Mouse (Mus musculus): ENCODE results near the gene Plekhm1.

Gene Plekhm1

DNA sequence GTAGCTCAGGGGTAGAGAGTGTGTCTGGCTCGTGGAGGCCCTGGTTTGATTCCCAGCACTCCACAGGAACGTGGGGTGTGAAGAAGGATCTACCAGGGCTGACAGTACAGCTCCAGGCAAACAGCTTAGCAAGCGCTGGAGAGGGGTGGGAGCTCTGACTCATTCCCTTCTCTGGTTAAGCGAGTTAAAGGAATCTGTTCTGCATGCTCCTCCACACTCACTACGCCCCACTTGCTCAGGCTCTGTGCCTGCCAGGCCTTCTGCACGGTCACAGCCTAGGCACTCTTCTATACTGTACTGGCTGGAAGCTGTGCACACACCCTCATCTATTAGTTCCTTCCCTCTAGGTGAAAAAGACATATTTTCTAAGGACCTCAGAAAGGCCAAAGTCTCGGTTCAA is 18.5 kb downstream of the Plekhm1 start:
- DNase-seq (ENCODE audit: low spot score) = no peak

GRCm38 (mm10) chr11:103387870-103388526 is 24.5 kb downstream of the Plekhm1 start:
- DNase-seq (ENCODE audit: low spot score) = no peak

GRCm38 (mm10) chr11:103386827-103387226 is 25.7 kb downstream of the Plekhm1 start:
- no peak for DNase-seq (ENCODE audit: low spot score)

DNA sequence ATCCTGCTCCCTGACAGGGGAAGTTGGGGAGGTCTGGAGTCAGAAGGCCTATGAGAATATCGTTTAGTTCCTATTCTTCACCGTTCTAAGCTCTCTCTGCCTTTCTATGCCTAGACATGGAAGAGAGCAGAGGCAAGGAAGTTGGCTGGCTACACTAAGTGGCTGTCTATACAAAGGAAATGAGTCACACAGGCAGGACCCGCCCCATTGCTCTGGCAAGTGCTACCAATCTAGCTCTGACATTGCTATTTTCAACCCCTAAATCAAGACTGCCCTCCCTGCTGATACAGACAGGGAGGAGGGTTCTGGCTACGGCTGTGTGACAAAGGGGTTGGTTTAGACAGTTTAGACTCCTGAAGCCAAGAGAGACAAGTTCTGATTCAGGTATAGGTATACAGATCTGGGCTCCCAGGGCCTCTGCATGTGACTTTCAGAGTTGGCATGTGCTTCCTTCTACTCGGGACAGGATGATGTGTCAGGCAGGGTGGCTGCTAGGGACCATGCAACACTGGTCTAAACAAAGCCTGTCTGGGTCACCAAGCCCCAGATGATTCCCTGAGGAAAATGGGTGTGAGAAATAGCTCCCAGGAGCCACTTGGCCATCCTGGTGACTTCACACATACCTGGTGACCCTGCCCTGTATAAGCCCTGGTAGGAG is 30.4 kb downstream of the Plekhm1 start:
- no peak for DNase-seq (ENCODE audit: low spot score)

DNA sequence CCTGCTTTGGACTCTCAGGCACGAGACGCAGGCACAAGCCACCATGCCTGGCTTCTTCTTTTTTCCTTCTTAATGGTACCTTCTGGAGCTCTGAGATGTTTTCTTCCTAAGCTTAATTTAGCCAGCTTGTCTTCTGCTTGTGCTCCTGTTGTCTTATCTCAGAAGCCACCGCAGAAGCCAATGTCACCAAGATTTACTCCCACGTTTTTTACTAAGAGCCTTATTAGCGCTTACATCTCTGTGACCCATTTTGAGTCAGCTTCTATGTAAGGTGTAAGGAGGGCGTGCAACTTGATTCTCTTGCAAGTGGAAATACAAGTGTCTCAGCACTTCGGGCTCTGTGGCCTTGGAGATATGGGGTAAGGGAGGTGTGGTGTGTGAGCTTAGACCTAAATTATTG is 31.0 kb downstream of the Plekhm1 start:
- DNase-seq (ENCODE audit: low spot score) = no peak

DNA sequence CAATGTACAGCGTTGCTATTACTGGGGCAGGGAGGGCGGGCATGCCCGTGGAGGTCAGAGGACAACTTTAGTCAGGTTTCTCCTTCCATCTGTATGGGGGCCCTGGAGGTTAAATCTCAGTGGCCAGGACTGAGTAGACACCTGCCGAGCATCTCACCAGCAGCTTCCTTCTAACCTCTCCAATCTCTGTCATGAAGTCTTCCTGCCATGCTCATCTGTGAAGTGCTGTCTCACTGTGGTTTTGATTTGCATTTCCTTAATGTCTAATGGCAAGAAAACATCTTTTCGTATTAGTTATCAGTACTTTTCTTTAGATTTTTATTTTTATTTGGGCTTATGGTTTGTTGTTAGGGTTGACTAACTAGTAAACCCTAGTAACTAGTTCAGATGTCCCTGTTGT is 32.0 kb downstream of the Plekhm1 start:
- no peak for DNase-seq (ENCODE audit: low spot score)

DNA sequence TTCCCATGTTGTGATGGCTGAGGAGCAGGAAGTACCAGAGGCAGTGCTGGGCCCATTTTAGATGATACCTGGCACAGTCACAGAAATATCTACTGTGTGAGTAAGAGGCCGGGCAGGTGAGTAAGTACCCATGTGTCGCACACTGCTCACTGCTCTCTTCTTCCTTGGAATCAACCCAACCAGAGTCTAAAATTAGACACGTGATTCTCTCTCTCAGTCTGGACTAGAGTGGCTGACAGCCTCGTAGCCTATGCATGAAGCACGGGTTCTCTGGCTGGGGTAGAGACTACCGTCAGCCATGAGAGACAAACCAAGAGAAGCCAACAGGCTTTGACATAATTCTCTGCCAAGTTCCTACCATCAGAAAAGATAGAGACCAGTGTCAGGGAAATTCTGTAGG is 34.1 kb downstream of the Plekhm1 start:
- no peak for DNase-seq (ENCODE audit: low spot score)

DNA sequence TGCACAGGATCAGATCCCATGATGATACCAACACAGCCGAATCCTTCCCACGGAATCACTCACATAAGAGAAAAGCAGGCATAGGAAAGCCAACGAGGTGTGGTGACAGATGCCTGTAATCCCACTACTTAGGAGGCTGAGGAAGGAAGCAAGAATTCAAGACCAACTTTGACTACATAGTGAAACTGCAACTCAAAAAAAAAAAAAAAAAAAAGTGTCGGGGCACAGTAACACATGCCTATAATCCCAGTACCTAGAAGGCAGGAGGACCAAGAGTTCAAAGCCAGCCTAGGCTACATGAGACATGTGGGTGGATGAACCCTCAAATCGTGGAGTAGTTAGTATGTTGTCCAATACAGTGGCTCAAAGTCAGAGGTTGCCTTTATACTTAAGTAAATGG is 36.7 kb downstream of the Plekhm1 start:
- DNase-seq (ENCODE audit: low spot score) = no peak

GRCm38 (mm10) chr11:103375258-103375657 is 37.2 kb downstream of the Plekhm1 start:
- peak; percentile 34 for DNase-seq (ENCODE audit: low spot score)

- DNase-seq (ENCODE audit: low spot score) = no peak
These were observed 38.6 kb downstream of the Plekhm1 start for GRCm38 (mm10) chr11:103373922-103374321.

DNA sequence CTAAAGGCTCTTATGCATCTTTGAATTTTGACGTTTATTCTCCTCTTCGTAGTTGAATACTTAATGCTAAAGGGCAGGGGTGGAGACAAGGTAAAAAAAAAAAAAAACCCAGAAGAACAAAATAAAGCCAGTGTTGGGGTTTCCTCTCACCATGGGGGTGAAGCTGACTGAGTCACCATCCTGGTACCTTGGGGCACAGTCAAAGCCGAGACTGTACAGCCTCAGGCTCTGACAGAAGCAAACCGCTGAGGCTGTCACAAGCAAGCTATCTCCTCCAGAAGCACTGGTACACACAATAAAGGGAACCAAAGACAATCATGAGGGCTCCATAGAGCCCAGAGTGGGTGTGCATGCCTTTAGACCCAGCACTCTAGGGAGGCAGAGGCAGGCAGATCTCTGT is 39.9 kb downstream of the Plekhm1 start:
- DNase-seq (ENCODE audit: low spot score) = no peak

- DNase-seq (ENCODE audit: low spot score) = no peak
These were observed 40.4 kb downstream of the Plekhm1 start for GRCm38 (mm10) chr11:103372068-103372467.

GRCm38 (mm10) chr11:103371222-103371539 is 41.3 kb downstream of the Plekhm1 start:
- no peak for DNase-seq (ENCODE audit: low spot score)

DNA sequence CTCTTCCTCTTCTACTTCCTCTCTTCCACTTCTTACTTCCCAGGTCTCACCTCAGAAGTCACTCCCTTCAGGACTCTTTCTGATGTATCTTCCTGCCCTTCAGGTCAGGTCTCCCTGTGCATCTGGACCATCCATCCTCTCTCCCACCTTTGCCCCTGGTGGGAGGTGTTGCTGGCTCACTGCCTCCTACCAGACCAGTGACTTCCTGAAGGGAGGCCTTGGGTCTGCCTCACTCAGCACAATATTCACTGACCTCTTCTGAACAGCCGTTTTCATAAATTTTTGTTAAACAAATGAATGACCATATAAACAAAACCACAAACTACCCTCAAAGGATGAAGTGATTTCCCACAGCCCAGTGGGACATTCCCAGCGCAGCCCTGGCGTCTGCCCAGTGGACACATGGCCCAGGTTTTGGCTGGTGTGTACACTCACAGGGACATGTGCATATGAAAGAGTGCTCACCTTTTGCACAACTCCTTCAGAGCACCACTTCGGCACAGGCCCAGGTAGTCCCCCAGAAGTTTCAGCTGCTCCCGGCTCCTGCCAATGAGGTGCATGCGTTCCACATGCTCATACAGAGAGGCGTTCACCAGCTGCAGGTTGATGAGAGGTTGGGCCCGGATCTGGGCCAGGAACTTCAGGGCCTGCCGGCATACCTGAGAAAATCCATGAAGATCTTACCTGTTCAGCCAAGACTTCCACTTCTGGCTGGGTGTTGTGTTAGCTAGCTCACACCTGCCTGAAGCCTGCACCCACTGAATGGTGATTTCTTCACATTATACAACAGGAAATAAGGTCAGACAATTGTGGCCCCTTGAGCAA is 41.9 kb downstream of the Plekhm1 start:
- DNase-seq (ENCODE audit: low spot score) = no peak

GRCm38 (mm10) chr11:103365530-103365929 is 47.0 kb downstream of the Plekhm1 start:
- DNase-seq (ENCODE audit: low spot score) = no peak

DNA sequence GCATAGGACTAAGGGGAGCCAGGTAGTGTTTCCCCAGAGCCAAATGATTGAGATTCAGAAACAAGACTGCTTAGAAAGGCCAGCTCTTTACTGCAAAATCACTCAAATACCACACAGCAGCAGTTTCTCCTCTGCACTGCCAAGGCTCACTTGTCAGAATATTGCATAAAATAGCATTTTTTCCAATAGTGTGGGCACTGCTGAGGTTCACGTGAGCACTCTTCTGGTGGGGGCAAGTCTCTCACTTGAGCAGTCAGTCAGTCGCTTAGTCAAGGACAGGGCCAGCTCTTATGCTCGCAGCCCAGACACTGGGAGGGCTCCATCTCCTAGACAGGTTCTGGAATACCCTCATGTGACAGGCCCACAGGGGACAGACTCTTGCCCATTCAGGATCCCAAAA is 47.5 kb downstream of the Plekhm1 start:
- no peak for DNase-seq (ENCODE audit: low spot score)

DNA sequence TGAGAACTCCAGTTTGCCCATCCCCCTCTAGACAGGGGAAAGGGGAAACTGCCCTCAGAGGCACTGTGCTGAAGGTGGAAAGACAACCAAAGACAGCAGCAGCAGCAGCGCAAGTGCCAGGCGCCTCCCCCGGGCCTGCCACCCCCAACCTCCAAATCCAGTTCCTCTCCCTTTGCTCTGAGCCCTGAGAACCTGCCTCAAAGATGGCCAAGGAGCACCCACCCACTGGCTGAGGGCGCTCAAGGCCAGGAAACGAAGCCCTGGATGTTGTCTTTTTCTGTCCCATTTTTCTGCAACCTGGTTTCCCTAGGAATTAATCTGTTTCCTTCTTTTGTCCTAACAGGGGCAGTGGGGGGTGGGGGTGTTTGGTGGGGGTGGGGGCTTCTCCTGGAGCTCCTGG is 48.2 kb downstream of the Plekhm1 start:
- no peak for DNase-seq (ENCODE audit: low spot score)

GRCm38 (mm10) chr11:103363214-103364148 is 49.0 kb downstream of the Plekhm1 start, which contains the start of gene Arhgap27:
Gene Arhgap27, minus strand, starts transcription at chr11:103363692.
- peak; percentile 63 for DNase-seq (ENCODE audit: low spot score)

DNA sequence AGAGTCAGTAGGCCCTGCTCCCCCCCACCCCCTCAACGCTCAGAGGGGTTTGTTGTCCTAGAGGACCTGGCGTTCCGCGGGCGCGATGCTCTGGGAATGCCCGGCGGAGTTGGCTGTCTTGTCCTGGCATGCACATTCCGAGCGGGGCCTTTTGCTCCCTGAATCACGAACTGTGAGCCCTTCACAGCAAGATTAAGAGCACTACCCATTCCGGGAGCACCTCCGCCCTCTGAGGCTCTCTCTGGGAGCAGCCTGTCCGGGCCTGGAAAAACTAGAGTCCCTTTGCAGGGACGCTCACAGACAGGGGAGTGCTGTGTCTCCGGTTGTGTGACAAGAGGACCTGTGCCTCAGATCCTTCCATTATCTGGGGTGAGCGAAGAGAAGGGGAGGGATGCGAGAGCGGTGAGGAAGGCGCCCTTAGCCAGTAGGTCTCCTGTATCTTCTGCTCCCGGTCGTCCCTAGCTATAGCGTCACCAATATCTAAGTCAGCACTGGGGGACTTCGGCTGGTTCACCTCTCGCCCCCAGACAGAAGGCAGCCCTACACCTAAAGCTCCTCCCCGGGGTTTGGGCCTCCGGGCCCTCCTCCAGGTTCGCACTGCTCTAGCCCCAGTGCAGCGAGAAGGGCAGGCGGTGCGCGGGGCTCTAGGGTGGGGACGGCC is 49.8 kb downstream of the Plekhm1 start:
- DNase-seq (ENCODE audit: low spot score) = no peak

DNA sequence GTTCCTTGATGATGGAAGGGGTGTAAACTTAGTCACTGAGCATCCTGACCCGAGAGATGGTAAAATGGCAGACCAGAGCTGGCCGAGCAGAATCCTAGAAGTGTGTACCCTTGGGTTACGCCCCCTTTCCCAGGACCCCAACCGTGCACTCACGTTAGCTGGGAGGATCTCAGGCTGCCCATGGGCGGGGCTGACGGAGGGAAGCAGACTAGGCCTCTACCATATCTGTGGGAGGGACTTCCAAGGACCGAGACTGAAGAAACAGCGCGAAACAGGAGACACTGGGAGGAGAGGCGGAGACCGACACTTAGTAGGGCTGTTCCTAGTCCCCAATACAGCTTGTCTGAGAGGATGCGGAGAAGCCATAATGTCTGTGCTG is 50.4 kb downstream of the Plekhm1 start:
- no peak for DNase-seq (ENCODE audit: low spot score)

- DNase-seq (ENCODE audit: low spot score) = no peak
These were observed 51.0 kb downstream of the Plekhm1 start for GRCm38 (mm10) chr11:103361396-103362053.

Measured in testis, postnatal 10 days (tissue).